Mouse (Mus musculus): Measurements from ENCODE around the gene Nup107. TPM values are rescaled to one million over a fixed set of nuclear protein-coding genes. Genes with fewer than 3 reads are reported as not detected.
"Not testable (repeated sequence)": the region's sequence is repeated elsewhere in the genome, so short reads cannot be mapped to it uniquely, and the experiment has no call there.

Nup107 gene
- polyA plus RNA-seq, 1 experiment, result 15.0 TPM

GRCm38 (mm10) chr10:117763588-117764190 lies 28.8 kb downstream of the Nup107 start:
- no peaks in the 10 kb centered on the region for H3K4me1 ChIP-seq (ENCODE audit: control insufficient read depth, insufficient read depth, low read length)
- no peaks in the 10 kb centered on the region for H3K27me3 ChIP-seq (ENCODE audit: control insufficient read depth, insufficient read depth, low read length)
- H3K4me3 ChIP-seq (replicated peaks; ENCODE audit: insufficient read depth, low read depth, low read length), result no peak overlapping the region
- 96% methylated on average over 16 of the region's 16 CpGs for WGBS
- TF ChIP-seq CTCF (IDR thresholded peaks at IDR 0.05; ENCODE audit: borderline replicate concordance, insufficient read depth, low read depth, low read length) (no peak), POLR2A (IDR thresholded peaks at IDR 0.05; ENCODE audit: borderline replicate concordance, insufficient read depth, low read length) (no peak)
- no peak for DNase-seq
- no peak overlapping the region for H3K27ac ChIP-seq (ENCODE audit: insufficient read depth, low read length)

GRCm38 (mm10) chr10:117762966-117763365 lies 29.5 kb downstream of the Nup107 start:
- Histone ChIP-seq H3K4me3 (replicated peaks; ENCODE audit: insufficient read depth, low read depth, low read length) (no peak overlapping the region), H3K4me1 (ENCODE audit: control insufficient read depth, insufficient read depth, low read length) (no peaks in the 10 kb centered on the region), H3K27ac (ENCODE audit: insufficient read depth, low read length) (no peak overlapping the region), H3K27me3 (ENCODE audit: control insufficient read depth, insufficient read depth, low read length) (no peaks in the 10 kb centered on the region)
- no peak for TF ChIP-seq CTCF (IDR thresholded peaks at IDR 0.05; ENCODE audit: borderline replicate concordance, insufficient read depth, low read depth, low read length)
- no peak for TF ChIP-seq POLR2A (IDR thresholded peaks at IDR 0.05; ENCODE audit: borderline replicate concordance, insufficient read depth, low read length)
- no peak for DNase-seq
- 94% methylated on average over 12 of the region's 12 CpGs for WGBS

- 91% methylated on average over 2 of the region's 2 CpGs for WGBS
These were observed 30.1 kb downstream of the Nup107 start for GRCm38 (mm10) chr10:117762281-117762830.

GRCm38 (mm10) chr10:117761551-117761950 lies 31.0 kb downstream of the Nup107 start:
- no peak overlapping the region for H3K4me3 ChIP-seq (replicated peaks; ENCODE audit: insufficient read depth, low read depth, low read length)
- DNase-seq, result no peak
- H3K27ac ChIP-seq (ENCODE audit: insufficient read depth, low read length), result no peak overlapping the region
- 93% methylated on average over 6 of the region's 6 CpGs for WGBS
- no peaks in the 10 kb centered on the region for H3K27me3 ChIP-seq (ENCODE audit: control insufficient read depth, insufficient read depth, low read length)
- TF ChIP-seq POLR2A (IDR thresholded peaks at IDR 0.05; ENCODE audit: borderline replicate concordance, insufficient read depth, low read length) (no peak), CTCF (IDR thresholded peaks at IDR 0.05; ENCODE audit: borderline replicate concordance, insufficient read depth, low read depth, low read length) (no peak)
- no peaks in the 10 kb centered on the region for H3K4me1 ChIP-seq (ENCODE audit: control insufficient read depth, insufficient read depth, low read length)

More at GRCm38 (mm10) chr10:117762281-117762830, 30.1 kb downstream of the Nup107 start:
- Histone ChIP-seq H3K27me3 (ENCODE audit: control insufficient read depth, insufficient read depth, low read length) (no peaks in the 10 kb centered on the region), H3K4me1 (ENCODE audit: control insufficient read depth, insufficient read depth, low read length) (no peaks in the 10 kb centered on the region), H3K27ac (ENCODE audit: insufficient read depth, low read length) (no peak overlapping the region), H3K4me3 (replicated peaks; ENCODE audit: insufficient read depth, low read depth, low read length) (no peak overlapping the region)
- TF ChIP-seq CTCF (IDR thresholded peaks at IDR 0.05; ENCODE audit: borderline replicate concordance, insufficient read depth, low read depth, low read length), result no peak
- no peak for TF ChIP-seq POLR2A (IDR thresholded peaks at IDR 0.05; ENCODE audit: borderline replicate concordance, insufficient read depth, low read length)
- no peak for DNase-seq

GRCm38 (mm10) chr10:117760831-117761335 lies 31.6 kb downstream of the Nup107 start:
- Histone ChIP-seq H3K4me1 (ENCODE audit: control insufficient read depth, insufficient read depth, low read length) (no peaks in the 10 kb centered on the region), H3K27ac (ENCODE audit: insufficient read depth, low read length) (no peak overlapping the region), H3K27me3 (ENCODE audit: control insufficient read depth, insufficient read depth, low read length) (no peaks in the 10 kb centered on the region), H3K4me3 (replicated peaks; ENCODE audit: insufficient read depth, low read depth, low read length) (no peak overlapping the region)
- no peak for TF ChIP-seq POLR2A (IDR thresholded peaks at IDR 0.05; ENCODE audit: borderline replicate concordance, insufficient read depth, low read length)
- TF ChIP-seq CTCF (IDR thresholded peaks at IDR 0.05; ENCODE audit: borderline replicate concordance, insufficient read depth, low read depth, low read length), result no peak
- no peak for DNase-seq
- WGBS, result 94% methylated on average over 9 of the region's 9 CpGs

GRCm38 (mm10) chr10:117759844-117760630 lies 32.5 kb downstream of the Nup107 start:
- Histone ChIP-seq H3K27me3 (ENCODE audit: control insufficient read depth, insufficient read depth, low read length) (no peaks in the 10 kb centered on the region), H3K4me1 (ENCODE audit: control insufficient read depth, insufficient read depth, low read length) (no peaks in the 10 kb centered on the region), H3K4me3 (replicated peaks; ENCODE audit: insufficient read depth, low read depth, low read length) (no peak overlapping the region), H3K27ac (ENCODE audit: insufficient read depth, low read length) (no peak overlapping the region)
- 94% methylated on average over 10 of the region's 10 CpGs for WGBS
- TF ChIP-seq CTCF (IDR thresholded peaks at IDR 0.05; ENCODE audit: borderline replicate concordance, insufficient read depth, low read depth, low read length) (no peak), POLR2A (IDR thresholded peaks at IDR 0.05; ENCODE audit: borderline replicate concordance, insufficient read depth, low read length) (no peak)
- no peak for DNase-seq

- no peak for DNase-seq
- TF ChIP-seq CTCF (IDR thresholded peaks at IDR 0.05; ENCODE audit: borderline replicate concordance, insufficient read depth, low read depth, low read length), result no peak
- H3K27me3 ChIP-seq (ENCODE audit: control insufficient read depth, insufficient read depth, low read length), result no peaks in the 10 kb centered on the region
- H3K4me1 ChIP-seq (ENCODE audit: control insufficient read depth, insufficient read depth, low read length), result no peaks in the 10 kb centered on the region
- WGBS, result 91% methylated on average over 18 of the region's 18 CpGs
- H3K27ac ChIP-seq (ENCODE audit: insufficient read depth, low read length), result no peak overlapping the region
- H3K4me3 ChIP-seq (replicated peaks; ENCODE audit: insufficient read depth, low read depth, low read length), result no peak overlapping the region
These were observed 33.5 kb downstream of the Nup107 start for GRCm38 (mm10) chr10:117758749-117759727.

- WGBS, result 94% methylated on average over 3 of the region's 3 CpGs
- not testable (repeated sequence) for H3K27me3 ChIP-seq (ENCODE audit: control insufficient read depth, insufficient read depth, low read length); H3K4me1 ChIP-seq (ENCODE audit: control insufficient read depth, insufficient read depth, low read length); H3K27ac ChIP-seq (ENCODE audit: insufficient read depth, low read length); H3K4me3 ChIP-seq (replicated peaks; ENCODE audit: insufficient read depth, low read depth, low read length); DNase-seq
These were observed 34.2 kb downstream of the Nup107 start for GRCm38 (mm10) chr10:117758344-117758743.

All from cerebellum, adult 2 months (tissue).